Mouse (Mus musculus): Measurements from ENCODE around the gene Ssbp4. TPM values are rescaled to one million over a fixed set of nuclear protein-coding genes. Genes with fewer than 3 reads are reported as not detected.
A peak's percentile ranks its signal among the peaks of the same experiment; 100 is the strongest.

Gene Ssbp4
- polyA plus RNA-seq, 1 experiment from 2014 or later = 37.8 TPM

- H3K36me3 ChIP-seq (replicated peaks) = peaks cover 94% of the 10 kb centered on the region
- H3K27ac ChIP-seq (replicated peaks) = no peak overlapping the region
- H3K9me3 ChIP-seq (replicated peaks) = no peaks in the 10 kb centered on the region
- ATAC-seq (ENCODE audit: insufficient read depth) = peak; percentile 21; the same call in 1 of the 2 replicates
- no peak overlapping the region for H3K4me3 ChIP-seq (replicated peaks)
- H3K4me1 ChIP-seq (replicated peaks) = no peaks in the 10 kb centered on the region
- H3K27me3 ChIP-seq = no peaks in the 10 kb centered on the region
- WGBS (ENCODE audit: insufficient replicate concordance) = 80% methylated on average over 9 of the region's 9 CpGs
- H3K9ac ChIP-seq = no peak overlapping the region
- H3K4me2 ChIP-seq = no peak overlapping the region
These were observed 23.9 kb downstream of the Ssbp4 start for GRCm38 (mm10) chr8:70584606-70585257.

GRCm38 (mm10) chr8:70583476-70584387 lies 24.9 kb downstream of the Ssbp4 start:
- no peak overlapping the region for H3K9ac ChIP-seq
- H3K27me3 ChIP-seq = no peaks in the 10 kb centered on the region
- H3K4me1 ChIP-seq (replicated peaks) = no peaks in the 10 kb centered on the region
- H3K9me3 ChIP-seq (replicated peaks) = no peaks in the 10 kb centered on the region
- ATAC-seq (ENCODE audit: insufficient read depth) = no peak
- no peak overlapping the region for H3K27ac ChIP-seq (replicated peaks)
- no peak overlapping the region for H3K4me3 ChIP-seq (replicated peaks)
- H3K4me2 ChIP-seq = no peak overlapping the region
- WGBS (ENCODE audit: insufficient replicate concordance) = 82% methylated on average over 18 of the region's 18 CpGs
- H3K36me3 ChIP-seq (replicated peaks) = peaks cover 91% of the 10 kb centered on the region

- peaks cover 63% of the 10 kb centered on the region for H3K36me3 ChIP-seq (replicated peaks)
- no peak overlapping the region for H3K27ac ChIP-seq (replicated peaks)
- H3K4me3 ChIP-seq (replicated peaks) = no peak overlapping the region
- ATAC-seq (ENCODE audit: insufficient read depth) = no peak
- no peaks in the 10 kb centered on the region for H3K9me3 ChIP-seq (replicated peaks)
- H3K9ac ChIP-seq = no peak overlapping the region
- H3K4me1 ChIP-seq (replicated peaks) = peaks cover 14% of the 10 kb centered on the region
- H3K4me2 ChIP-seq = no peak overlapping the region
- WGBS (ENCODE audit: insufficient replicate concordance) = 83% methylated on average over 3 of the region's 3 CpGs
- H3K27me3 ChIP-seq = no peaks in the 10 kb centered on the region
These were observed 31.5 kb downstream of the Ssbp4 start for GRCm38 (mm10) chr8:70577207-70577606.

GRCm38 (mm10) chr8:70574915-70575314 lies 33.8 kb downstream of the Ssbp4 start:
- WGBS (ENCODE audit: insufficient replicate concordance) = 33% methylated on average over 4 of the region's 4 CpGs
- Histone ChIP-seq H3K27me3 (no peaks in the 10 kb centered on the region), H3K27ac (replicated peaks) (no peak overlapping the region), H3K4me3 (replicated peaks) (no peak overlapping the region), H3K9ac (no peak overlapping the region), H3K9me3 (replicated peaks) (no peaks in the 10 kb centered on the region), H3K4me2 (no peak overlapping the region), H3K4me1 (replicated peaks) (peaks cover 24% of the 10 kb centered on the region), H3K36me3 (replicated peaks) (peaks cover 40% of the 10 kb centered on the region)
- ATAC-seq (ENCODE audit: insufficient read depth) = no peak

- H3K9ac ChIP-seq = no peak overlapping the region
- no peaks in the 10 kb centered on the region for H3K27me3 ChIP-seq
- H3K9me3 ChIP-seq (replicated peaks) = no peaks in the 10 kb centered on the region
- no peak overlapping the region for H3K27ac ChIP-seq (replicated peaks)
- H3K4me2 ChIP-seq = no peak overlapping the region
- no peak overlapping the region for H3K4me3 ChIP-seq (replicated peaks)
- H3K4me1 ChIP-seq (replicated peaks) = peaks cover 26% of the 10 kb centered on the region
- ATAC-seq (ENCODE audit: insufficient read depth) = no peak
- peaks cover 37% of the 10 kb centered on the region for H3K36me3 ChIP-seq (replicated peaks)
These were observed 34.4 kb downstream of the Ssbp4 start for GRCm38 (mm10) chr8:70574302-70574701.

GRCm38 (mm10) chr8:70570990-70571389 lies 37.7 kb downstream of the Ssbp4 start:
- no peak overlapping the region for H3K9ac ChIP-seq
- 83% methylated on average over 6 of the region's 6 CpGs for WGBS (ENCODE audit: insufficient replicate concordance)
- no peak; the same call in 1 of the 2 replicates for ATAC-seq (ENCODE audit: insufficient read depth)
- H3K27me3 ChIP-seq = no peaks in the 10 kb centered on the region
- H3K9me3 ChIP-seq (replicated peaks) = no peaks in the 10 kb centered on the region
- peaks cover 33% of the 10 kb centered on the region for H3K4me1 ChIP-seq (replicated peaks)
- H3K4me2 ChIP-seq = no peak overlapping the region
- peaks cover 21% of the 10 kb centered on the region for H3K36me3 ChIP-seq (replicated peaks)
- H3K27ac ChIP-seq (replicated peaks) = no peak overlapping the region
- H3K4me3 ChIP-seq (replicated peaks) = no peak overlapping the region

- no peak overlapping the region for H3K27ac ChIP-seq (replicated peaks)
- ATAC-seq (ENCODE audit: insufficient read depth) = no peak
These were observed 38.3 kb downstream of the Ssbp4 start for GRCm38 (mm10) chr8:70570360-70570759.

GRCm38 (mm10) chr8:70565561-70565960 lies 43.1 kb downstream of the Ssbp4 start:
- Histone ChIP-seq H3K36me3 (replicated peaks) (no peaks in the 10 kb centered on the region), H3K4me2 (no peak overlapping the region), H3K27me3 (no peaks in the 10 kb centered on the region), H3K4me3 (replicated peaks) (no peak overlapping the region), H3K9me3 (replicated peaks) (no peaks in the 10 kb centered on the region), H3K4me1 (replicated peaks) (peaks cover 69% of the 10 kb centered on the region), H3K27ac (replicated peaks) (0 out of 2 replicates have a peak overlapping the region, but pooled peaks have one; percentile 9), H3K9ac (no peak overlapping the region)
- WGBS (ENCODE audit: insufficient replicate concordance) = 13% methylated on average over 3 of the region's 3 CpGs
- no peak for ATAC-seq (ENCODE audit: insufficient read depth)

More at GRCm38 (mm10) chr8:70570360-70570759, 38.3 kb downstream of the Ssbp4 start:
- no peaks in the 10 kb centered on the region for H3K9me3 ChIP-seq (replicated peaks)
- H3K4me3 ChIP-seq (replicated peaks) = no peak overlapping the region
- H3K27me3 ChIP-seq = no peaks in the 10 kb centered on the region
- peaks cover 39% of the 10 kb centered on the region for H3K4me1 ChIP-seq (replicated peaks)
- no peak overlapping the region for H3K9ac ChIP-seq
- H3K4me2 ChIP-seq = no peak overlapping the region
- H3K36me3 ChIP-seq (replicated peaks) = peaks cover 21% of the 10 kb centered on the region

- no peak for ATAC-seq (ENCODE audit: insufficient read depth)
- H3K4me2 ChIP-seq = no peak overlapping the region
- 82% methylated on average over 3 of the region's 3 CpGs for WGBS (ENCODE audit: insufficient replicate concordance)
- H3K4me3 ChIP-seq (replicated peaks) = no peak overlapping the region
- H3K4me1 ChIP-seq (replicated peaks) = peaks cover 70% of the 10 kb centered on the region
- H3K27me3 ChIP-seq = no peaks in the 10 kb centered on the region
- no peak overlapping the region for H3K9ac ChIP-seq
- no peaks in the 10 kb centered on the region for H3K9me3 ChIP-seq (replicated peaks)
- 0 out of 2 replicates have a peak, but pooled peaks cover 4% of the 10 kb centered on the region for H3K36me3 ChIP-seq (replicated peaks)
- H3K27ac ChIP-seq (replicated peaks) = no peak overlapping the region
These were observed 43.9 kb downstream of the Ssbp4 start for GRCm38 (mm10) chr8:70564696-70565235.

- Histone ChIP-seq H3K27ac (replicated peaks) (0 out of 2 replicates have a peak overlapping the region, but pooled peaks have one; percentile 24), H3K36me3 (replicated peaks) (0 out of 2 replicates have a peak, but pooled peaks cover 4% of the 10 kb centered on the region), H3K4me1 (replicated peaks) (peaks cover 75% of the 10 kb centered on the region), H3K9ac (no peak overlapping the region), H3K4me2 (no peak overlapping the region), H3K4me3 (replicated peaks) (no peak overlapping the region), H3K27me3 (no peaks in the 10 kb centered on the region), H3K9me3 (replicated peaks) (no peaks in the 10 kb centered on the region)
- 67% methylated on average over 6 of the region's 6 CpGs for WGBS (ENCODE audit: insufficient replicate concordance)
- no peak for ATAC-seq (ENCODE audit: insufficient read depth)
These were observed 44.8 kb downstream of the Ssbp4 start for GRCm38 (mm10) chr8:70563763-70564387.

GRCm38 (mm10) chr8:70562802-70563201 lies 45.9 kb downstream of the Ssbp4 start:
- Histone ChIP-seq H3K9me3 (replicated peaks) (no peaks in the 10 kb centered on the region), H3K27ac (replicated peaks) (no peak overlapping the region), H3K4me2 (no peak overlapping the region), H3K4me1 (replicated peaks) (peaks cover 86% of the 10 kb centered on the region), H3K4me3 (replicated peaks) (no peak overlapping the region), H3K9ac (no peak overlapping the region), H3K36me3 (replicated peaks) (0 out of 2 replicates have a peak, but pooled peaks cover 4% of the 10 kb centered on the region), H3K27me3 (no peaks in the 10 kb centered on the region)
- ATAC-seq (ENCODE audit: insufficient read depth) = no peak
- 59% methylated on average over 3 of the region's 3 CpGs for WGBS (ENCODE audit: insufficient replicate concordance)
